Mouse (Mus musculus): ENCODE data around the gene Clec10a.

GRCm38 (mm10) chr11:70218039-70218438 lies 62.0 kb downstream of the Clec10a start:
- TF ChIP-seq POLR2A (IDR thresholded peaks at IDR 0.05; ENCODE audit: borderline replicate concordance, control insufficient read depth, low read depth, low read length): no peak
- no peak for TF ChIP-seq CTCF (IDR thresholded peaks at IDR 0.05; ENCODE audit: control insufficient read depth, insufficient read depth, low read length)

All from bone marrow, adult 2 months (tissue).